Mouse (Mus musculus) megakaryocyte, embryonic 14.5 days (primary cell): Measurements from ENCODE around the gene Antxr1.

ENCODE experiments used
- FLI1 ChIP-seq: IDR thresholded peaks from 2 replicates; pipeline ENCODE4 v1.6.1; 2012; ENCODE audit warnings: low read length, inconsistent platforms, mixed read lengths
- GATA1 ChIP-seq: IDR thresholded peaks from 3 replicates; pipeline ENCODE4 v1.6.1; 2012; ENCODE audit warnings: mixed read lengths, low read length, inconsistent platforms, borderline replicate concordance

DNA sequence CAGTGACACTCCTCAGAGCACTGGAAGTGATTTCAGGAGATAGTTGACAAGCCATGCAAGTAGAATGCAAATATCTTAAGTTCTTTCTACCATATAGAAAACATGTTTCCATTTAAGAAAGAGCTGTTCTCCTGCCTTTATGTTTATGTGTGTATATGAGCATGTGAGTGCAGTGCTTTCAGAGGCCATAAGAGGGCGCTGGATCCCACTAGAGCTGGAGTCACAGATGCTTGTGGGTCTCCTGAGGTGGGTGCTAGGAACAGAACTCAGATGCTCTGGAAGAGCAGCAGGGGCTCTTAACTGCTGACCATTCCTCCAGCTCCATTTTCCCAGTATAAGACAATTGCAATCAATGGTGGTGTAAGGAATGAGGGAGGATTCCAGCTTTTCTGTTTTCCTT lies 204.5 kb downstream of the Antxr1 start:
- TF ChIP-seq GATA1 = no peak
- no peak for TF ChIP-seq FLI1
